Mouse (Mus musculus): ENCODE results near the gene Mypop. TPM values are rescaled to one million over a fixed set of nuclear protein-coding genes. Genes with fewer than 3 reads are reported as not detected.
A peak's percentile ranks its signal among the peaks of the same experiment; 100 is the strongest.

Gene Mypop
- total RNA-seq, 2 experiments from 2014 or later = 0.43 TPM; not detected in 1

DNA sequence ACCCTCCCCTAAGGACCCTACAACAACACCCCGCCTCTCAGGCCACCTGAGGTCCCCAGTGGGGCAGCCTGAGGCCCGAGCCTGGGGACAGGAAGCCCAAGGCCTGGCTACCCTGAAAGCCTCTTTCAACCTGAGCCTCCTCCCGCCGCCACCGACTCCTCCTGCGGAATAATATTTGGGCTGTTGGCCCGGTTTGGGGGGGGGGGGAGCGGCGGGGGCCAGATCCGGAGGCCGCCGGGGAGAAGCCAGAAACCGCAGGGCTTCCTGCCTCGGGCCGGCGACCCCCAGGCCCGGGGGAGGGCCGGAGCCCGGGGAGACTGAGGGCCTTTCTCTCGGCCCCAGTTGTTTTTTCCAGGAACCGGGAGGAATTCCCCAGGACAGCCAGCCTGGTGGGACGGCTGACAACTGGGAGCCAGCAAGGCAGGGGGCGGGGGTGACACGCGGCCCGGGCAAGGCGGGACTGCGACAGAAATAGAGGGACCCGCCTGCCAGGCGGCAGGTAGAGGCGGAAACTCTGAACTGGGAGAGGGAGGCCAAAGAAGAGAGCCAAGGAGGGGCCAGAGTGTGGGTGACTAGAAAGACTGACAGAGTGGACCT is 21.1 kb downstream of the Mypop start:
- ATAC-seq (replicated peaks; ENCODE audit: low FRiP score, poor library complexity, severe bottlenecking) = no peak

DNA sequence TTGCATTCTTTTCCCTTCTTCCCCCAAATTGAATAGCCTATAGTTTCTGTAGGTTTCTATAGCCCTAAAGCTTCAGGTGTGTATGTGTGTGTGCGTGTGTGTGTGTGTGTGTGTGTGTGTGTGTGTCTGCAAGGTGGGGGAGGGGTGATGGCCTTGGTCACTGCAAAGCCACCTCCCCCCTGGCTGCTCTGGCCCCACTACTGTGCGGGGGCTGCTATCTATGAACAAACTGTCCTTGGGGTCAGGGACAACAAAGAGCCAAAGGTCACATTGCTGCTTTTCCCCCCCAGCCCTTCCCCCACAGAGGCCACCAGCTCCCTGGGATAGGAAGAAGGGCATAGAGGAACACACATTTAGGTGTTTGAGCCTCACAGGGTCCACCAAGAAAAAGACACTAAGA is 21.8 kb downstream of the Mypop start:
- ATAC-seq (replicated peaks; ENCODE audit: low FRiP score, poor library complexity, severe bottlenecking) = no peak

DNA sequence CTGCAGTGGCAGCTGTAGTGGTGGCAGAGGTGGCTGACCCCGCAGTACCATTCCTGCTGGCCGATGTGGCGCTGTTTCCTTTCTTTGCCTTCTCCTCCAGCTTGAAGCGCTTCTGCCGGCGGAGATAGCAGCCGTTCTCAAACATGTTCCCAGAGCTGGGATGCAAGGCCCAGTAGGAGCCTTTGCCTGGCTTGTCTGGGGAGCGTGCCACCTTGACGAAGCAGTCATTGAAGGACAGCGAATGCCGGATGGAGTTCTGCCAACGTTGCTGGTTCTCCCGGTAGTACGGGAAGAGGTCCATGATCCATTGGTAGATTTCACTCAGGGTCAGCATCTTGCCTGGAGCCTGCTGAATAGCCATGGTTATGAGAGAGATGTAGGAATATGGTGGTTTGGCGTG is 23.4 kb downstream of the Mypop start:
- ATAC-seq (replicated peaks; ENCODE audit: low FRiP score, poor library complexity, severe bottlenecking) = no peak

DNA sequence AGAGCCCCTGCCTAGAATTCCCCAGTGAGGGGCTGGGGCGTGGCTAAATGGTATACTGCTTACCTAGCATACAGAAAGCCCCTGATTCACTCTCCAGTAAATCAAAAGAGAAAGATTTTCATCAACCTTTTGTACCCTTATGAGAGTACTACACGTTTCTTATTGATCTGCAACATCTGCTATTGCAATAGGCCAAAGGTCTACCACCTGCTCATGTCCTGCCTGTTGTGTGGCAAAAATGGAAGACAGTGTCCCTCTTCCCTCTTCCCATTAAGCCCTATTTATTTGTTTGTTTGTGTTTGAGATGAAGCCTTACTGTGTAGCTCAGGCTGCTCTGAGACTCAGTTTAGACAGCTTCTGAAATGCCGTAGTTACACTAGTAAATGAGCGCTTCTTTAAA is 25.0 kb downstream of the Mypop start:
- no peak for ATAC-seq (replicated peaks; ENCODE audit: low FRiP score, poor library complexity, severe bottlenecking)

DNA sequence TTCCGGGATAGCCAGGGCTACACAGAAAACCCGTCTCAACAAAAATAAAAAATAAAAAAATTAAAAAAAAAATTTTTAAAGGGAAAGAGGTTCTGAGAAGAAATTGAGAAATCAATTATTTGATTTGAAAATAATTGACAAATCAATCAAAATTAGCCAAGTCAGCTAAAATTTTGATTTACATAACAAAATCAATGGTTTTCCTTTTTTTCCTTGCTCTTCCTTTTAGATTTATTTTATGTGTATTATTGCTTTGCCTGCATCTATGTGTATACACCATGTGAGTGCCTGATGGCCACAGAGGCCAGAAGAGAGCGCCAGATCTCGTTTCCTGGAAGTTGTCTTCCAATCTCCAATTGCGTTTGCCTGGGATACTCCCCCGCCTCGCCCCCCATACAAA is 26.9 kb downstream of the Mypop start:
- no peak for ATAC-seq (replicated peaks; ENCODE audit: low FRiP score, poor library complexity, severe bottlenecking)

DNA sequence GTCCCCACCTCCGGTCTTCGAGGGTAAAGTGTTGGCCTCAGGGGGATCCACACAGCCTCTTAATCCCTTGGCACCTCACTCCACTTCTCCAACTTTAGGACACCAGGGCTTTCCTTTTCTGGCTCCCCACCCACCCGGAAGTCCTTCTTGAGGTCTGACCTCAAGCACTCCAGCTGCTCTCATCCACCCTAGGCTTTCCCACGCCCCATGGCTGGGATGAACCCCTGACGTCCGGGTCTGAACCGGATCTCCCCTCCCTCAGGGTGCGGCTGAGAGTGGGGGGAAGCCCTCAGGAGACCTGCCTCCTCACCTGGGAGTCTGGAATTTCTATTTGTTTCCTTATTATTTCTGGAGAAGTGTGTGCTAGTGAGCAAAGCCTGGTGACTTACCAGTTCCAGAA is 30.0 kb downstream of the Mypop start:
- no peak for ATAC-seq (replicated peaks; ENCODE audit: low FRiP score, poor library complexity, severe bottlenecking)

DNA sequence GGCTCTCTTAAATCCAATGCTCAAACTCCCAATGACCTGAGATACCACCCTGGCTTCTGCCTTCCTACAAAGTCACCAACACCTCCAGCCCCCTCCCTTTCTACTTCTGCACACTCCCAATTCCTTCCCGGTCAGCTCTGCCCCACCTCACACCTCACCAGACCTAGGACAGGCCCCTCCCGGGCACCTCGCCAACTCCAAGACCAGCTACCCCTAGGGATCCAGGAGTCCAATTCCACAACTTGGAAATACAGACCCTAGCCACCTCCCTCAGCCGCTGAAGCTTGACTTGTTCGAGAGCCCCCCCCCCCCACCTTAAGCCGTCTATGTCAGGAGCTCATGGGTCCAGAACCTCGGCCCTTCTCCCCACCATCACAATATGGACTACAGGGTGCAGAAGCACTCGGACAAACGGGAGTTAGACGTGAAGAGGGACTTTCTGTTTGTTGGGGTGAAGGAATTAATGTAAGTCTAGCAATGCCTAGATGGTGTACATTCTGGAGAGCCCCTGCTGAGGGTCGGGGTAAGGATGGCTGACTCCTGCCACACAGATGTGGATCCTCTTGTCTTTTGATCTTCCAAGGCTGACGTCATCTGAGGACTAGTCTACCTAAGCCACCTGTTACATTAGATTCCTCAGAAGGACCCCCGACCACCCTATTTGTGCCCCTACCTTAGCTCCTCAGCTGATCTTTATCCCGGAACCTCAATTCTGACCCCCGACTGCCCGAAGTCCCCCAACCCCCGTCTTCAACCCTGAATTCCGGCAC is 31.3 kb downstream of the Mypop start:
- ATAC-seq (replicated peaks; ENCODE audit: low FRiP score, poor library complexity, severe bottlenecking) = no peak

DNA sequence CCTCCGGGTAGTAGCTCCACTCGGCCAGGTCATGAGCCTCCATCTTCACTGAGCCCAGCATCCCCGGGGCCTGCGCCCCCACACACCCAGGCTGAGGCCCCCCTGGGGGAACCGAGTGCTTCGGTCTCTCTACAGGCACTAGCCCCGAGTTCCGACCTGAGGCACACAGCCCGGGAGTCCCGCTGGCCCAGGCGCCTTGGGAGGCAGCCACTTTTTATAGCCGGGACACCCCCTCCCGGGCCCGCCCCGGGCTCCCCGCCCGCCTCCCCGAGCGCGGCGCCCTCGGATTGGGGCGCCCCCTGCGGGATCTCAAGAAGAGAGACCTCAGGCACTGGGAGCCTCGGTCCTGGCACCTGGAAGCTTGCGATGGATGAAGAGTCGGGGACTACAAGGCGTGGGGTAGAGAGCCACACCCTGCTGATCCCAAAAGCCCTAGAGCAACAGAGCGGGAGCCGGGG is 32.3 kb downstream of the Mypop start, which contains the start of gene Foxa3:
Foxa3 (minus strand) TSS at position 182 of the 458 bp plus-strand sequence.
- peak; percentile 32; the same call in 1 of the 2 replicates for ATAC-seq (replicated peaks; ENCODE audit: low FRiP score, poor library complexity, severe bottlenecking)

DNA sequence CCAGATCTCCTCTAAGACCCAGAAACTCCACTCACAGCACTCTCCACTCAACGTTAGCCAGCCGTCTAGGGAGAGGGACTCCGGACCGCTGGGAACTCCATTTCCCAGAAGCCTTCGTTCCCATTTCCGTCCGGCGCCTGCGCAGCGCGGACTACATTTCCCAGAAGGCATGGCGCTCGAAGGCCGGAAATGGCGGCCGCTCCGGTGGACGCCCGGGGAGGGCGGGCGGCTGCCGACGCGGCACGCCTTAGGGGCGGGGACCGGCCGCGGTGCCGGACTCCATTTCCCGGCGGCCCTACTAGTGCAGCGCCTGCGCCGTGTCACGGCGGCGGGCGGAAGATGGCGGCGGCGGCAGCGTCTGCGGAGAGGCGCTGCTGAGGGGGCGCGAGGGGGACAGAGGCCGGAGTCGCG is 33.1 kb downstream of the Mypop start, which contains the start of gene Sympk:
Sympk (plus strand) TSS at position 282 of the 411 bp plus-strand sequence.
- ATAC-seq (replicated peaks; ENCODE audit: low FRiP score, poor library complexity, severe bottlenecking) = peak; percentile 93

DNA sequence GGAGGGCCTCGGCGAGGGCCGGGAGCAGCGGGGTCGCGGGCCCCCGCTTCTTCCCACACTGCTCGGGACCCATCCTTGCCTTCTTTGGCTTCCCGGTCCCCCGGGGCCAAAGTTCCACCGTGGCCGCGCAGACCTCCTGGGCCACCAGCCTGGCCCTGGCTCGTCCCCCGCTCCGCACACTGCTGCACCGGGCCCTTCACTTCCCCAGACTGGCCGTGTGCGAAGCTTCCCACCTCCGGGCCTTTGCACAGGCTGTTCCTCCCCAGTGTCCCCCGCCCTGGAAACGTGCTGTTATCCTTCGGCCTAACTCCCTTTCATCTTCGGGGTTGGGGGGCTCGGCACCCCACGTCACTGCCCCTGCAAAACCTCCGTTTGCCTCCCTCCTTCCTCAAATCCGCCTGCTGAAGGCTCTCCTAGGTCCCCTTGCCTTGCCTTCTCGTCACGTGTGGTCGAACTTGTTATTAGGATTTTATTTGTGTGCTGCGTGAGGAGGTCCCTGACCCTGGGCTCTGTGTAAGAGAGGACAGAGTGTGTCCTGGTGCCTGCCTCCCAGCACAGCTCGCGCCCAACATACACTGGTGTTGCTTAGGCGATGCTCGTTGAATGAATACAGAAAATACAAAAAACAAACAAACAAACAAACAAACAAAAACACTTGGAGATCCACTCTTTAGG is 33.7 kb downstream of the Mypop start:
- ATAC-seq (replicated peaks; ENCODE audit: low FRiP score, poor library complexity, severe bottlenecking) = peak; percentile 32; the same call in 1 of the 2 replicates

DNA sequence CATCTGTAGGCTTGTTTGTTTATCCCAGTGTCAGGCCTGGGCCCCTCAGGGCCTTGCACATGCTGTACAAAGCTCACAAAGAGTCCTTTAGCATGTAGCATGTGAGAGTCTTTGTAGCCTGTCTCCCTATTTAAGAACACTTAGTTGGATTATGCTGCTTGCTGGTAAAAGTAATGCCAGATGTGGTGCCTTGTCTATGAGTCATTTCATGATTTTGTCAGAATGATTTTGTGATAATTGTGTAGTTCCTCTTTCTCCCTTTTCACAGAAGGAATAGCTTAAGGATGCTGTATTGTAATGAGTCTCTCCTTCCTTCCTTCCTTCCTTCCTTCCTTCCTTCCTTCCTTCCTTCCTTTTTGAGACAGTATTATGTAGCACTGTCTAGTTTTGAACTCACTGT is 37.0 kb downstream of the Mypop start:
- no peak for ATAC-seq (replicated peaks; ENCODE audit: low FRiP score, poor library complexity, severe bottlenecking)

DNA sequence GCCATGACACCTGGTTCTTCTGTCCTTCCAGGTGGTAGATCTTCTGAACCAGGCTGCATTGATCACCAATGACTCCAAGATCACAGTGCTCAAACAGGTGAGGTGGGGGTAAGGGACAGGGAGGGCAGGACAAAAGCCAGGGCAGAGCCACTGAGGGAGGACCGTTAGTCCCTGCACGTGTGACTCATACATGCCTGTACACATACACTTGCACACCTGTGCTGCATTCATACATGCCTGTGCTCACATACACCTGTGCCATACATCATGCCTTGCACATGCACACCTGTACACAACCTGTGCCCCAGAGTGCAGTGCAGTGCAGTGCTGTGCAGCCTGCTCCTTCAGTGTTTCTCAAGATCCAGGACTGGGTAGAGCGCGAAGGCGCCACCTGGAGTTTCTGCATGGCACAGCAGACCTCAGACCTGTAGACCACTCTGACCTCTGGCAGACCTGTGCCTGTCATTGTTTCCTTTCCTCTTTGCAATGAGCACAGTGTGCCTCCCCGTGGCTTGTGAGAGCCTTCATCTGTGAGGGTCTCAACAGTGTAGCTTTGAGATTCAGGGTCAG is 38.1 kb downstream of the Mypop start:
- peak; percentile 71 for ATAC-seq (replicated peaks; ENCODE audit: low FRiP score, poor library complexity, severe bottlenecking)

DNA sequence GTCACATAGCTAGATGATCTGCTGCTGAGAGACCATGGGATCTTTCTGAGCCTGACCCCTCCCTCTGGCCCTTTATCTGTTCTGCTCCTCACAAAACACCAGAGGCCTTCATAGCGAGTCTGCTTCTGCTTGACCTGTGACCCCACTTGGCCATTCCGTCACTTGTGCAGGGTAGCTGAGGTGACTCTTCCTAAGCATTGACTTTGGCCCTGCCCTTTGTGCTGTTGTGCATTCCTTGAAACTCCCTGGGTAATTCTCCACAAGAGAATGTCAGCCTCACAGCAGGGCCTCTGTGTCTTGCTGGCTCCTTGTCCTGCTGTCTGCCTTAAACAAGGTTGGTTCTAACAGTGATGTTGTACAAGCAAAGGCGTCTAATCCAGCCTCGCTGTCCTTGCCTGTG is 40.6 kb downstream of the Mypop start:
- ATAC-seq (replicated peaks; ENCODE audit: low FRiP score, poor library complexity, severe bottlenecking) = no peak

DNA sequence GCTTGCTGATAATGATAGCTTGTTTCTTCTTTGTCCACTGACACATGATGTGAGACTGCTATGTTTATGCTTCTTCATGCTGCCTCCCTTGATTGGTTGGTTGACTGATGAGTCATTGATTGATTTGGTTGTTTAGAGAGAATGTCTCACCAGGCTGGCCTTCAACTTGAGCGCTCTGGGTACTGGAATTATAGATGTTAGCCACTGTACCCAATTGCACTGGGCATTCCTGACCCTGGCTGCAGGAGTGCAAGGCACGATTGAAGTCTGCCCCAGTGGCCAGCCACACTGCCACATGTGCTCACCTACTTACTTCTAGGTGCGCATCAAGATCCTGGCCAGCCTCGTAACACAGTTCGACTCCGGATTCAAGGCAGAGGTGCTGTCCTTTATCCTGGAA is 53.6 kb downstream of the Mypop start:
- ATAC-seq (replicated peaks; ENCODE audit: low FRiP score, poor library complexity, severe bottlenecking) = no peak

DNA sequence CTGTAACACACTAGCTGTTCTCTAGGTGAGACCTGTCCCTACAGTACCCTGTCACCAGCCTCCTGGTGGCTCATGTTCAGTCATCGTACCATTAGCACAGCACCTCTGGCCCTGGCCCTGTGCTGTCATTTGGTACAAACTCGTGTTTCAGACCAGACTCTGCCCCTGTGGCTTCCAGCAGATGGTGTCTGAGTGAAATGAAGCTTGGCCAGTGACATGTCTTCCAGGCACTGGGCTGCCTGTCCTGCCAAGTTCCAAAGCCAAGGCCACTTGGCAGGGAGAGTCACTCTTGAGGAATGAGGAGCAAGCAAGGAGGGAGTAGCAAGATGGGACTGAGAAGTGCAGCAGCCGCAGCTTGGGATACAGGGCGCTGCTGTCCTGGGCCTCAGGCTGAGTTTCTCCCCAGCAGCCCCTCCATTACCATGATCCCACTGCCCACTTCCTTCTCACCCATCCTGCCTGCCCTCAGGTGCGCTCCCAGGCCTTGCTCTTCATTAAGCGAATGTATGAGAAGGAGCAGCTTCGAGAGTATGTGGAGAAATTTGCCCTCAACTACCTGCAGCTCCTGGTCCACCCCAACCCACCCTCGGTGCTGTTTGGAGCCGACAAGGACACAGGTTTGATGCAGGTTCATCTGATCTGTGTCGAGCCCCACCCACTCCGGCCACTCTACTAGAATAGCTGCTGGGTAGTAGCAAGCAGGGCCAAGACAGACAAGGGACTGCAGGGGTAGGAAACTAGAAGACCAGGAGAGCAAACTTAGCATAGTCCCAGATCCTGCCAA is 55.4 kb downstream of the Mypop start:
- no peak for ATAC-seq (replicated peaks; ENCODE audit: low FRiP score, poor library complexity, severe bottlenecking)

DNA sequence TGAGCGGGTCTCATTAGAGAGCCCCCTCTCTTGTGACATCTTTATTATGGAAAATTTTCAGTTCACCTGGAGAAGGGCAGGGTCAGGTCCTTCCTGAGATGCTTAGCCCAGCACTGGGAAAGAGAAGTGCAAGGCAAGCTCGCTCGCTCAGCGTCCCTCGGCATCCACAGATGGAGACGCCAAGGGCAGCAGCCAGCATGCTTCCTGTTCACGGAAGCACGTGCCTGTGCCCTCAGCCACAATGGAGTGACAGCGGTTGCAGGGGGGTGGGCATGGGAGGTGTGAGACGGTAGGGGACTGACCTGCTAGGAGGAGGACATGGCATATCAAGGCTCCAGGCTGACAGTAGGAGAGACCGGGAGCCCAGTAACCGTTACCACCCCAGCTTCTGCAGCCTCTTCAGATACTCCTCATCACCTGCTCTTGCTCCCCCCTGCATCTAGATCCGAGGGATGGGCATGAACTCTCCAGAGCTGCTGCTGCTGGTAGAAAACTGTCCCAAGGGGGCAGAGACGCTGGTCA is 57.0 kb downstream of the Mypop start:
- no peak for ATAC-seq (replicated peaks; ENCODE audit: low FRiP score, poor library complexity, severe bottlenecking)

DNA sequence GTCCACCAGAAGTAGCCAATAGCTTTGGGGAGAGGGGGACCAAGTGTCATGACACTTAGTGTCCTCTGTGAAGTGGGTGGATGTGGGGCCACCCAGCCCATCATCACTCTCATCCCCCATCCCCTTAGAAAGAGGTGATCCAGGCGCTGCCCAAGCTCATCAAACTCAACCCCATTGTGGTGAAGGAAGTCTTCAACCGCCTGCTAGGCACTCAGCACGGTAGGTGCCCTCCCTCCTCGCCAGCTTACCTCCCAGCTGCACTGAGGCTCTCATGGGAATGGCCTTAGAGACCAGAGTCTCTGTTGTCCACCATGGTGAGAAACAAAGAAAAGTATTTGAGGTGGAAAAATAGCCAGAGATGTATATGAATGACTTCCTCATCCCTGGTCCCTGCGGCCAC is 58.2 kb downstream of the Mypop start:
- no peak for ATAC-seq (replicated peaks; ENCODE audit: low FRiP score, poor library complexity, severe bottlenecking)

DNA sequence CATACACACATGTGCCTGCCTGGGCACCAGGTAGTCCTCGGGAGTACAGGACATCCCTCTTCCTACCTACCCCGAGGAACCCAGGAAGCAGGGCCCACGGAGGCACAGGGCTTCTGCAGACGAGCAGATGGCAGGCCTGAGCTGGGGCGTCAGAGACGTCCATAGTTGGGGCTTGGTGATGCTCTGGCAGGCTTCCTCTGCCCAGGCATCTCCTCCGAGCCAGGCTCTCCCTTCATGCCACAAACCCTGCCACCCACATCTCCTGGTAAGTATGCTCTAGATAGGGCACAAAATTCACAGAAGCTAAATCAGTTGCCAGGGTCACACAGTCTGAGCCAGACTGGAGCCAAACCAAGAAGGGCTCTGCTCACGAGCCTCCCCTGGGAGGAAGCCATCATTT is 59.1 kb downstream of the Mypop start:
- no peak for ATAC-seq (replicated peaks; ENCODE audit: low FRiP score, poor library complexity, severe bottlenecking)

DNA sequence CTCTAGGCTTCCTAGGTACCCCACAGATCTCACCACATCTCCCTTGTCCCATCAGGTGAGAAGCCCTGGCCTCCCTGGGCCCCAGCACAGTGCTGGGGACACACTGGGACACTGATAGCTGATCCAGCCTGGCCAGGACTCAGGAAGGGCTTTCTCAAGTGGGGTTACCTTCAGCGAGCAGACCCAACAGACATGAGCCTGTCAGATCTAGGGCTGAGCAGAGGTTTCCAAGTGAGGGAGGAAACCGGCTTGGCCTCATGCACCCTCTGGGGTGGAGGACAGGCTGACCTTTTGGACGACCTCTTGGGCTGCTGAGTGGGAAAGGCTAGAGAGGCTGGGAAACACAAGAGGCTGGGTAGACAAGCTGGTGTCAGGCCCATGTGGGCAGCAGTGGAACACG is 60.1 kb downstream of the Mypop start:
- no peak for ATAC-seq (replicated peaks; ENCODE audit: low FRiP score, poor library complexity, severe bottlenecking)

All from erythroblast, adult 5-6 weeks (primary cell).